Mouse (Mus musculus): ENCODE data around the gene Magi1.

The Magi1 gene

GRCm38 (mm10) chr6:94283318-94284061 lies at the start of gene Magi1:
Magi1 (minus strand) TSS chr6:94283917.
- DNase-seq, result peak; percentile 97

GRCm38 (mm10) chr6:94327143-94327542 lies 43.4 kb upstream of the Magi1 start:
- DNase-seq, result no peak

- peak; percentile 55 for DNase-seq
Measured at GRCm38 (mm10) chr6:94316886-94317285, 33.2 kb upstream of the Magi1 start.

- DNase-seq, result peak; percentile 14
Measured at GRCm38 (mm10) chr6:94312285-94312684, 28.6 kb upstream of the Magi1 start.

GRCm38 (mm10) chr6:94308498-94308897 lies 24.8 kb upstream of the Magi1 start:
- no peak for DNase-seq

GRCm38 (mm10) chr6:94303512-94303911 lies 19.8 kb upstream of the Magi1 start:
- DNase-seq, result no peak

- DNase-seq, result no peak
Measured at GRCm38 (mm10) chr6:94301804-94302203, 18.1 kb upstream of the Magi1 start.

- DNase-seq, result no peak
Measured at GRCm38 (mm10) chr6:94300562-94300961, 16.8 kb upstream of the Magi1 start.

- DNase-seq, result no peak
Measured at GRCm38 (mm10) chr6:94287387-94287786, 3.7 kb upstream of the Magi1 start.

GRCm38 (mm10) chr6:94286555-94286954 lies 2.8 kb upstream of the Magi1 start:
- DNase-seq, result no peak

GRCm38 (mm10) chr6:94284089-94284825 lies 540 bp upstream of the Magi1 start:
- DNase-seq, result peak; percentile 23

- DNase-seq, result peak; percentile 42
Measured at GRCm38 (mm10) chr6:94282301-94283241, 1.1 kb downstream of the Magi1 start.

- no peak for DNase-seq
Measured at GRCm38 (mm10) chr6:94281606-94282280, 2.0 kb downstream of the Magi1 start.

- no peak for DNase-seq
Measured at GRCm38 (mm10) chr6:94273941-94274340, 9.8 kb downstream of the Magi1 start.

- no peak for DNase-seq
Measured at GRCm38 (mm10) chr6:94270001-94270400, 13.7 kb downstream of the Magi1 start.

GRCm38 (mm10) chr6:94269174-94269573 lies 14.5 kb downstream of the Magi1 start:
- no peak for DNase-seq

GRCm38 (mm10) chr6:94265244-94265935 lies 18.3 kb downstream of the Magi1 start:
- no peak for DNase-seq

- no peak for DNase-seq
Measured at GRCm38 (mm10) chr6:94264183-94264941, 19.4 kb downstream of the Magi1 start.

- no peak for DNase-seq
Measured at GRCm38 (mm10) chr6:94260831-94261230, 22.9 kb downstream of the Magi1 start.

GRCm38 (mm10) chr6:94259981-94260380 lies 23.7 kb downstream of the Magi1 start:
- DNase-seq, result no peak

- no peak for DNase-seq
Measured at GRCm38 (mm10) chr6:94257831-94258173, 25.9 kb downstream of the Magi1 start.
